Mouse (Mus musculus): ENCODE measurements around the gene Ccdc6.

- TF ChIP-seq CHD2 (IDR thresholded peaks at IDR 0.05; ENCODE audit: low read depth, low read length), result no peak
- TF ChIP-seq ZC3H11A (IDR thresholded peaks at IDR 0.05; ENCODE audit: borderline replicate concordance, low read depth, low read length), result no peak
- TF ChIP-seq HCFC1 (IDR thresholded peaks at IDR 0.05; ENCODE audit: borderline replicate concordance, insufficient read depth, low read length), result no peak
- TF ChIP-seq ZNF384 (IDR thresholded peaks at IDR 0.05; ENCODE audit: low read depth, low read length), result no peak
- TF ChIP-seq MAFK (IDR thresholded peaks at IDR 0.05; ENCODE audit: insufficient read depth, low read depth, low read length), result no peak
Measured at GRCm38 (mm10) chr10:70123454-70123853, 26.5 kb downstream of the Ccdc6 start.
